Mouse (Mus musculus) gastrocnemius, postnatal 25 days (tissue): ENCODE measurements at regions not wholly inside any gene's neighbourhood (a gene's known extent, or its start where the extent isn't known, plus 50 kb on each side); places are given as distances from the start of the nearest gene placed in this dataset.
A peak's percentile ranks its signal among the peaks of the same experiment; 100 is the strongest.

Experiments
- DNase-seq: peaks from one replicate; pipeline ENCODE4 v3.0.0; 2022

DNA sequence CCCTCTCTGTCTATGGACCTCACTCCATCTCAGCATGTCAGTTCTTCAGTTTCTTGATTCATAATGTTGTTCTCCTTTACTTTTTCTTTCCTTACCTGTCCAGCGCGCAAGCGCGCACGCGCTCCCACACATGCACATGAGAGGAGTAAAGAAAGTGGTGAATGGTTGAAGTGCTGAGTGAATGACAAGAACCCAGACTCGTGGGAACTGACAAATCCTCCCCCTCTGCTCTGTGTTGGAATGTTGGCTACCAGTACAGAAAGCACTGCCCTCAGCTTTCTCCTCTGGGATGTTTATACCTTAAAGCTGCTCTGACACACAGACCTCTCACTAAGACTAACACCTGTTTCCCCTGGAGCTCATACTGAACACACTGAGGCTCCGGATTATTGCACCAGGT is 302.2 kb upstream of the Nrp1 start:
- no peak for DNase-seq

DNA sequence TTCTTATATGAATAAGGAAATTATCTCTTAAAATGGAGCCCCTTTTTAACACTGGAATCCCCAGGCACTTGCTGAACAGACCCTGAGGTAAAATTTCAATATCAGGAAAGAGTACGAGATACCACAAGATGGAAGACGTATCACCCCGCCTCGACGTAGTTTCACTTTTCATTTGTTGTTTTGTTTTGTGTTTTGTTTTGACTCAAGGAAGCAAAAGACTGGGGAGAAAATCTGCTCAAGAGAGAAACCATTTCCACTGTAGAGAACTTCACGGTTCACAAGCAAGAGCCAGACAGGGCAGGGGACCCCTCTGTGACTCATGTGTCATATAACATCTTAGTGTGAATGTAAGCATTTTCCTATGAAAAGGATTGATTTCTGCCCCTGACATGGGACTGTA is 300.6 kb upstream of the Nrp1 start:
- no peak for DNase-seq

DNA sequence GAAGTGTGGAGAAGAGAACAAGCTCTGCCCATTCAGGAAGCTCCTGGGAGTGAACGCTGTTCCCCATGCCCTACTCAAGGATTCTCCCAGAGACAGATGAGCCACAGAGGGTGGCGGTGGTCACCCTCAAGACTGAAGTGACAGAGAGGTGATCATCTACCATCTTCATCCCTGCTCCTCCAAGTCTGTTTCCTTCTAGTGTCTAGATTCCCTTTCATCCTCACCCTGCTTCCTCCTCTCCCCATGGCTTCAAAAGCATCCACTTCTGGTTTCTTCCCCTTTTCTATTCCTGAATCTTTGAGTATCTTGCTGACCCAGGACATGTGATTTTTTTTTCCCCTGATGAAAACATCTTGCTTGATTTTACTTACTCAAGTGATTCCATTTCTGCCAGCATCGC is 298.6 kb upstream of the Nrp1 start:
- no peak for DNase-seq

DNA sequence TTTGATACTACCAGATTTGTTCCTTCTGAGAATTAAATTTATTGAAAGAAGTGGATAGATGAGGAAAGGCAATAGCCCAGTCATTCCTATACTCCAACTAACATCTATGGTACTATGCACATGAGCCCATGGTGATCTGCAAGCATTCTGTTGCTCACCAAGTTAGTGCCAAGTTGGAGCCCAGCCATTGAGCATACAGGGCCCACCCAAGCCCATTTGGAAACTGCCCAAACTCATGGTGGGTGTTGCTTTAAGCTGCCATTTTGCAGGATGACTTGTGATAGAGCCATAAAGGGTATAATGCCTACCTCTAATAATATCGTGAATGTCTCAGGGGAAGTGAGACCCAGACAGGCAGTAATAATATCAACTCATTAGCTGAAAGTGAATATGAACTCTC is 294.2 kb upstream of the Nrp1 start:
- DNase-seq: no peak

DNA sequence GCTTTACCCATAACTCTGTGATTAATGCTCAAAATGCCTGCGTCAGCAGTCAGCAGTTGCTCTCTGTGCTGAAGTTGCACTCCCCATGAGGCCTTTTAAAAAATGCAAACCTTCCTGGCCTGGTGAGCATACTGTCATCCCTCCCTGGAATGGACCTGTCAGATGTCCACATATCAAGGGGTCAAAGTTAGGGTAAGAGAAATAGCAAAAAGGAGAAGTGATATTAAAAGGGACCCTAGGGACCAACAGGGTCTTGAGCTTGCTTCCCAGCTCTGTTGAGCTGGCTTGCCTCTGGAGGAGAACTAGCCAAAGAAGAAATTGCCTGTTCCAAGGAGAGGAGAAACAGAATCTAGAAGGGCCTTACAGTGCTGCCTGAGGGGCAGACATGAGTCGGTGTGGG is 293.3 kb upstream of the Nrp1 start:
- peak; percentile 18 for DNase-seq

DNA sequence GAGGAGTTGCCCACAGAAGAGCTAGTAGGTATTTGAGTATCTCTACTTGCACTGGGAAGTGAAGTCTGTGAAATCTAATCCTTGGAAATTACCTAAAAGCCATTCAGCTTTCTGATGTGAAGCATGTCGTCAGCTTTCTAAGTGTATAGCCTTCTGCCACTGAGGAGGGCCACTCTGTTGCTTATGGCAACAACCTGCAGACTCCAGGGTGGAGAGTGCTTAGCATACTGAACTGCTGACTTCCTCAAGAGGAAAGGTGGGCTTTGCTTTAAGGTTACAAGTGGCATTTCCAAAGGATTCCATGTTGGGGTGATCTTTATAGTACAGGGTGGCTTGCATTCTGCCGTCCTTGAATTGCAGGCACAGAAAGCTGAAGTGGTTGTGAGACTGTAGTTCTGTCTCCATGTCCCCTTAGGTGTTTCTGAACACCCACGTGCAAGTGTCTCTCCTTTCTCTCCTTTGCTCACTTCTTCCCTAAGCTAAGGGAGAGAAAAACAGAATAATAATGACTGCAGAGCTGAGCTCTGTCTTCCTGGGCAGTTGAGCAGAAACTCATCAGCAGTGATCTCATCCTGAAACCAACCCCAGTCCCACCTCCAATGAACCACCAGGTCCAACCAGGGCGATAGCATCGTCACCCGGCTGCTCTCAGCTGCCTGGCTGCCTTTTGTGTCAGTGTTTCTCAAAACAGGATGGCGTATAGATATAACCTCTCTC is 292.3 kb upstream of the Nrp1 start:
- DNase-seq: peak; percentile 24

DNA sequence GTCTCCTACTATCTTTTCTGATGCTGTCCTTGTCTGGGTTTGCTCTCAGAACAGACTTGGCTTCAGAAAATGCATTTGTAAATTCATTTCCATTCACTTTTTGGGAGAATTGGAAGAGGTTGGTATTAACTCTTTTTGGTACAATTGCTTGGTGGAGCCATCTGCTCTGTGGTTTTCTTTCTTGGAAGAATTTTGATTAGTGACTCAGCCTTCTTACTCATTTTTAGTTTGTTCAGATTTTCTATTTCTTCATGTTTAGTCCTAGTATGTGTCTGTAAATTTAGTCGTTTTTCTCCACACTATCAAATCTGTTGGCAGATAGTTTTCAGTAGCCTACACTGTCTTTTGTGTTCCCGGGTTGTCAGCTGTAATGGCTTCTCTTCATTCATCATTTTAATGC is 288.7 kb upstream of the Nrp1 start:
- DNase-seq: no peak

DNA sequence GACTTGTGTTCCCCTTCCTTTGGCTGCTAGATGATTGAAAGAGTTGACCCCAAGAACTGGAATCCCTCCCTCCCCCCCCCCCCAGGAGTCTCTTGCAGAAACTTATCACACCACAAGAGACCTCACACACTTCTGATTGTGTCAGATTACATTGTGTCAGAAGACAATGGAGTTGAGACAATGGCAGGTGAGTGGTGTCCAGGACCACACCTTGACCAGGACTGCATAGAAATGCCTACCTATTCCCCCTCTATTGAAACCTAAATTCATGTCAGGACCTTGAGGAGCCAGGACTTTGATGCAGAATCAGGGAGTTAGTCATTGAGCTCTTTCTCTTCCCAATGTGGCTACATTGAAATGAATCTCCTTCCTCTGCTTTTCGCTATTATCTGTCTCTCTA is 282.8 kb upstream of the Nrp1 start:
- no peak for DNase-seq

DNA sequence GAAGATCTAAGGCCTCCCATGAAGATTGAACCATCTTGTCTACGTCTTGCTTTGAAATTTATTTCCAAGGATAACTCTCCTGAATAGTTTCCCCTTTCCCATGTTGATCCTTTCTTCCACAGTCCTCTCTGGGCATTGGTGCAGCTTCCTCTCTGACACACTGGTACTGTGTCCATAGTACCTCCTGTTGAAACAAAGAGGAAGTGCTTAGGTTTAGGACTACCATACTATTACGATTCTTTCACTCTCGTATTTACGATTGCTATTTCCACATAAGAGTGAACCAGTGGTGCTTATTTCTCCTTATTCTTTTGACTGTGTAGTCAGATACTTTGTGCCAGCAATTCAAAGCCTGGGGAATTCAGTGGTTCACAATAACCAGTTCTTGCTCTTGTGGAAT is 282.2 kb upstream of the Nrp1 start:
- DNase-seq: no peak

DNA sequence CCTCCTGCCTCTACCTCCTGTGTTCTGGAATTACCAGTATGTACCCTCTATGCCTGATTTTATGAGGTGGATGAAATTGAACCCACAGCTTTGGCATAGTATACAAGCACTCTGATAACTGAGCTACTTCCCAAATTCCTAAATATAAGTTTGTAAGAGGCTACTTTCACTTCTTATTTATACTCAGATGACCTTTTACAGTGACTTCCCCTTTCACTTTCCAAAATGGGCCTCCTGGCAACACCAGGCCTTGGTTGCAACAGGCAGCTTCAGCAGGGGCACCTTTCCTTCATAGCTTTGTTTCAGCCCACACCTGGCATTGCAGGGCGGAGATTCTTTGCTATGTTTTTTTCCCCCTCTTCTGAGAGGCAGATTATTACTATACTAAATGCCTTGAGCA is 279.7 kb upstream of the Nrp1 start:
- DNase-seq: no peak

DNA sequence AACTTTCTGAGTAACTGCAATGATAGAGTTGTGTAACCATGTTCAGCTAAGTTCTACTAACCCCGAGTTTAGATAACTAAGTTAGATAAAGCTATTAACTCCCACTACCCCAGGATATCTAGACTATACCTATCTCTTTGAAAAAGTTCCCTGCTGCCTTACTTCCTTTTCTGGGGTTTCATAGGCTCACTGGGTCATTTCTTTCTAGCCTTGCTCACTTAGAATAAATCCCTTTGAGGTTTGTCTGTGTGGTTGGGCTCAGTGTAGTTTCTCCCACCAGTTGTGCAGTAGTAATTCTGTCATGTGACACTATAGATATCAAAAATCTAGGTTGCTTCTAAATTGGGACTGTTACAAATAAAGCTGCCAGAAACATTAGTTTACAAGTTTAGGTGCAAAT is 272.6 kb upstream of the Nrp1 start:
- DNase-seq: no peak

DNA sequence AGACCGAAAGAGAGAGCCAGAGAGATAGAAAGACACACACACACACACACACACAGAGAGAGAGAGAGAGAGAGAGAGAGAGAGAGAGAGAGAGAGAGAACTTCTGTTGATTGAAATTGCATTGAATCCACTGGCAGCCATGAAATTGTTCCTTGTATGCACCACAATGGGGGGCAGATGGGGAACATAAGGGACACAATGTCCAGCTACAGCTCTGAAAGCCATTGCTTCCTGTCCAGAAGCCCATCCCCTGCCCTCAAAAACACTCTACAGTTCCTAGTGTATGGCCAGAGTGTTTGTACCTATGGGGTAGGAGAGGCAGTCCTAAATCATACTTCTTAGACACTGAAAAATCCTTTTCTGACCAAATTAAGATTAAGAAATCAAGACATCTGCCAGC is 270.9 kb upstream of the Nrp1 start:
- DNase-seq: no peak

DNA sequence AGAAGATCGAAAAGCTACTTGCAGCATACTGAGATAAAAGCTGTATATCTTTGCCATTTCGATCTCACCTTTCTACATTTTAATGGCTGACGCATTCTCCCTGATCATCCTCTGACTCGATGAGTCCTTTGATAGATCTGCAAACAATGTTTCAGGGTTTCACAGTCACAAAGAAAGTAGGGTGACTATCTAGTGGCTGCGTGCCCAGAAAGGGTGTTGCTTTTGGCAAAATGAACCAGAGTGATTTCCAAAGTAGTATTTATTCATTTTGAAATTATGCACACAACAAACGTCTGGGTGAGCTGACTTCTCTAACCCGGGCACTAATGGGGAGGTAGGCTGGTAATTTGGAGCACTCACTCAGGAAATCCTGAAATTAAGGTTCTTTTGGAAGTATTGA is 265.6 kb upstream of the Nrp1 start:
- DNase-seq: no peak

DNA sequence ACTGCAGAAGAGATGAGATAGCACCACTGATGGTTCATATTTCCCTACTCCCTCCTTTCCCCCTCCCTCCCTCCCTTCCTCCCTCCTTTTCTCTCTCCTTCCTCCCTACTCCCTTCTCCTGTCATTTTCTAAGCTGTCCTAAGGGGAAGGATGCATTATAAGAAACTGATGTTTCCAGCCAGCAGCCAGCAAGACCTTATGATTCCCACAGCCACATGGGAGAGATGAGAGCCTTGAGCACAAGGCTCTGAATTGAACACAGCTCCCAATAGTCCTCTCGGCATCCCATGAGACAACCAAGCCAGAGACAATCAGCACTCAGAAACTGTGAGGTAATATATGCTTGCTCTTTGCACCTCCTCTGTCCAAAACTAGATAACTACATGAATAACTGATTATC is 263.0 kb upstream of the Nrp1 start:
- no peak for DNase-seq

DNA sequence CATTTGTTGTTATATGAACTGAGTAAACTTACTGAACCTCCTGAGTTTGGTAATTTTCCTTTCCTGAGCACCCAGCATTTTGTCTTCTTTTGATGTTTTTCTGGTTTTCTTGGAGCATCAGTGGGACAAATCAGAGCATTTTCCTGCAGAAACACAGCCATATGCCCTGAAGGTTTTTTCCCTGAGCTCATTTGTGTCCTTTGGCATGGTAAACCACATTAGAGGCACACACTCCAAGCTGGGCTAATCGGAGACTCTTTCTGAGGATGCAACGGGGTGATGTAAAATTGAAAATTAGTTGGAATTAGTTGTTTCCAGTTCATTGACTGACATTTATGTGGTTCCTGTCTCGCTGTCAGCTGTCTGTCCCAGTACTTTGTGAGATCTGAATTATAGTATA is 260.8 kb upstream of the Nrp1 start:
- DNase-seq: no peak

DNA sequence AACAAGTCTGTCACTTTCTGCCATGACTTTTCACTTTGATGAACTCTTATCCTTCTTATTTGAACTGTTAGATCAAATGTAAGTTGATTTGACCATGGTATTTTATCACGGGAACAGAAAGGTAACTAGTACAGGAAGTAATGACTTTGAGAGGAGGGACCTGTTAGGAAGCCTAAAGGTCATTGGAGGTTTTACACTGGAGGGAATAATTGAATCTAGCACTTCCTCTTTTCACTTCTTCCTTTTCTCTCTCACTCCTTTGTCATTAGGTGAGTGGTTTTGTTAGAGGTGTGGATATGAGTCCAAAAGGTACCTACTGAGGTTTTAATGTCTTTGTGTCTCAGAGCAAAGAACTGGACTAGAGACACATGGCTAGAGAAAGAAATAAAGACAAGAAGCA is 255.0 kb upstream of the Nrp1 start:
- DNase-seq: no peak

DNA sequence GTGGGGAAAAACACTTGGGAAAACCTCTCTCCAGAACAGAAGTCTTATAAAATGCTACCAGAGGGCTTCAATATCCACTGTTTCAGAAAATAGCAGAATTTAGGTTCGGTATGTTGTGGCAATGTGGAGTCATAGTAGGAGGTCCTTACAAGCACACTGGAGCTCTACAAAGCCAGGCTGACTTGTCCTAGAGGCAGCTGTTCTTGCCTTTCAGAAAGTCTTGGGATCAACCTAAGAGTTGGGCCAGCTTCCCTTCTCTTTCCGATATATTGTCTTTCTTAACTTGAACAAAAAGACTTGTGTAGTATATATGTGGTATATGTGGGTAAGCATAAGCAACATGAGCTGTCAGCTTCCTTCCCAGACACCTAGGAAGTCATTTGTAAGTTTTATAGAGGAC is 251.8 kb upstream of the Nrp1 start:
- no peak for DNase-seq

DNA sequence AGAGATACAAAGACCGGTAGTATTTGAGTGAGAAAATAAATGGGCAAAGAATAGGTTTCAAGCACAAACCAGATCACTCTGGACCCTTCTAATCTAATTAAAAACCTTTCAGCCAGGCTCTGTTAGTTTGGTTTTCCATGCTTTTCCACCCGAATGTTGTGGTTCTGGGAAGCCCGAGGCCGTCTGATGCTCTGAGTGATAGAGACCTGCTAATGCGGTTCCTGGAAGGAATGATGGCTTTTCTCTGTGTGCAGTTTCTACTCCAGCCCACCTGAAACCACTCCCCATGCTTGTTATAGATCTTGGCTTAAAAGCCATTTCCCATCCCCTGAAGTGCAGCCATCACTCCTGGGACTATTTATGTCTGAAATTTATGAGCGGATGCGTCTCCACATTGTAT is 251.4 kb upstream of the Nrp1 start:
- no peak for DNase-seq

DNA sequence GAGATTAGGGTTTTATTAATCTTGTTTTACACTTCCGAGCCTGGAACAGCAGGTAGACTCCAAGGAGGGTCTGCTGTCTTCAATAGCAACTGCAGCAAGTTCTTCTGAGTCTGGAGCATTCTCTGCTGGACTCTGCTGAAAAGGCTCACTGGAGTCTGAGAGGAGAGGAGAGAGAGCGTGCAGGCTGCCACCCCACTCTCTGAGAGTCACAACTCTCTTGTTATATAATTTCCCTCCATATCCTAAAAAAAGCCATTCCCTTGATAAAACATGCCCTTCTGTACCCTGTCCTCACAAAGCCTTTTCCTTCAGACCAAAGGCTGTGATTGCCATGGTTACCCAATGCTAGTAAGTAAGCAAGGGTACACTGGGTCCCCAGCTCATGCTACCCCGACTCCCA is 249.4 kb upstream of the Nrp1 start:
- DNase-seq: no peak

DNA sequence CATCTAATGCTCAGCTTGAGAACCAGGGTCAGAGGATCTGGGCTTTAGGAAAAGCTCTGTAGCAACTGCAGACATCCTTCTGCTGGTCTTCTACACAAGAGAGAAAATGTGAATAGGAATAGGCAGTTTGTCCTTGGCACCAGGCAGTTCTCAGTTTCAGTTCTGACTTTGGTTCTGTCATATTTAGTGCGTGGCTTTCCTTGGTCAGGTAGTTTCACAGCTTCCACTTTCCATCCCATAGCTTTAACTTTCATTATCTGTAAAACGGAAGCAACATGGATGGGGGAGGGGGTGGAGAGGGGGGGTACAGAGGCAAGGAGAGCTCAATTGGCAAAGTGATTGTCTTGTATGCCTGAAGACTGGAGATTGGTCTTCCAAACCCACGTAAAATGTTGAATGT is 247.3 kb upstream of the Nrp1 start:
- no peak for DNase-seq

DNA sequence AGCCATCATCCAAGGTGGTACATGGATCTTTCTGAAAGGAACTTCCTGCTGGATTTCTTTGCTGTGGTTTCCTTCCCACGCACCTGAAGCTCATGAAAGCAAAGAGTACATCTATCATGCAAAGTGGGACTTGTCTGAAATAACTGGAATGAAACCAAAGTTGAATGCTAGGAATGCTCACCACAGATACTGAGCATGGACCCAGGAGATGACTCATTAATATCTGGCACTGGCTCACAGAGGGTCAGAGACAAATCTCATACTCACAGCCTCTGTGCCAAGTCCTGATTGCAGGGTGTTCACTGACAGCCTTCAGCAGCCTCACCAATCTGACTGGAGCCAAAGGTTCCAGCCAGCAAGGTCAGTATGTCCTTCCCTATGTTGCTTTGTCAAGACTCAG is 245.3 kb upstream of the Nrp1 start:
- peak; percentile 23 for DNase-seq

DNA sequence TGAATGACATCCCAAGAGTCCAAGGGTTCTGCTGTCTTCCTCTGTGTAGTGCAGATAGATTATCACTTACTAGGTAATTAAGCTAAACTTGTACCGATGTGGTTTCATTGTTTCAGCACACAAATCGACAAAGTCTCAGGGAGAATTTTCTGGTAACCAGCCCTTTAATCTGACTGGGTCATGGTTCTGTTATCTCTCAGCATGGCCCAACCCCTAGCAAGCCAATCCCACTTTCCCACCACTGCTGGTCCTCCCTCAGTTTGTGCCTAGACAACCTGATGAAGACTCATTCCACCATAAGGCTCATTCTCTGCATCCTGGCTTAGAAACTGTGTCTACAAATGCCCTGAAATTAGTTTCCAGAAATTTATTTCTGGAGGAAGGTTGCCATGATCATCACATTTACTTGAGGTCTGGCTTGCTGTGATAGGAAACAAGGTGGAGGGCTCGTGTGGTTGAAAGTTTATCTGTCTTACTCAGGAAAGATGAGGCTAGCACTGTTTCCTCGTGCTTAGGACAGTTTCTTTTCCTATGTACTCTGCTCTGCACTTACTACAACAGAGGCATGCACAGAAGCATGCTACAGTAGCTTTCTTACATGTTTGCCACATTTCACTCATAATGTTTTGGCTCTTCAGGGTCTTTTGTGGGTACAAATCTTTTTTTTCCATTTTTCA is 217.0 kb upstream of the Nrp1 start:
- DNase-seq: no peak

DNA sequence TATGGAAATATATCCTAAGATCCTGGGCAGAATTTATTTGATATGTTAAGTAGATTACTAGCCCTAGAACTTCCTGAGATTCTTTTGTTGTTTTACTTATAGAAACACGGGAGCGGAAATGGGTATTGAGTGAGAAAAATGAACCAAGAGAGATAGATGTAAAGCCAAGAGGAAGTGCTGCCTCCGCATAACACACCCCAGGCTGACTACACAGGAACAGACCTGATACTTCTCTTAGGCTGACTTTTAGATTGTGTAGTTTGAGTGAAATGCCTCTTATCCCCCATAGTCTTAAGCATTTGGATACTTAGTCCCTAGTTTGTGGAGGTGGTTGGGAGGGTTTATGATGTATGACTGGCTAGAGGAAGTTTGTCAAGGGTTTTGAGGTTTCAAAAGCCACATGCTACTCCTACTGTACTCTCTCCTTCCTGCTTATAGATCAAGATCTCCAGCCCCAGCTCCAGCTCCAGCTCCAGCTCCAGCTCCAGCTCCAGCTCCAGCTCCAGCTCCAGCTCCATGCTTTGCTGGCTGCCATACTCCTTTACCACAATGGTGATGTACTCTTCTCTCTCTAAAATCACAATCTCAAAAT is 210.0 kb upstream of the Nrp1 start:
- no peak for DNase-seq

DNA sequence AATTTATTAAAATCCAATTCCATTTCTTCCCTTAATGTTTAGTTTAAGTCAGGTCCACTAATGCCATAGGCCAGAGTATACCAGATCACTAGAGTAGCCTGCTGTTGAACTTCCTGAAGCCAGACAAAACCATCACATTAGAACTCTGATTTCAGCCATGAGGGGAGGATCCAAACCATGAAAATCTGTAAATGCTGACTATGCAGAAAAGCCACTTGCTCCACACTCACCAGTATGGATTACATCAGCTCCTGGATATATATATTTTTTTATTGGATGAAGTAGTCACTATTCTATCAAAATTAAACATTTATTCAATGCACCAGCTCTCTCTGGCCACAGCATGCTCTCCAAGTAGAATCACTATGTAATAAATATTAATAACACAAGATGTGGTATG is 202.8 kb upstream of the Nrp1 start:
- no peak for DNase-seq
